Mouse (Mus musculus): Measurements from ENCODE around the gene Gm21761. TPM values are rescaled to one million over a fixed set of nuclear protein-coding genes. Genes with fewer than 3 reads are reported as not detected.
"Not testable (repeated sequence)": the region's sequence is repeated elsewhere in the genome, so short reads cannot be mapped to it uniquely, and the experiment has no call there.

The Gm21761 gene
- polyA plus RNA-seq, 1 experiment from 2014 or later = not detected

DNA sequence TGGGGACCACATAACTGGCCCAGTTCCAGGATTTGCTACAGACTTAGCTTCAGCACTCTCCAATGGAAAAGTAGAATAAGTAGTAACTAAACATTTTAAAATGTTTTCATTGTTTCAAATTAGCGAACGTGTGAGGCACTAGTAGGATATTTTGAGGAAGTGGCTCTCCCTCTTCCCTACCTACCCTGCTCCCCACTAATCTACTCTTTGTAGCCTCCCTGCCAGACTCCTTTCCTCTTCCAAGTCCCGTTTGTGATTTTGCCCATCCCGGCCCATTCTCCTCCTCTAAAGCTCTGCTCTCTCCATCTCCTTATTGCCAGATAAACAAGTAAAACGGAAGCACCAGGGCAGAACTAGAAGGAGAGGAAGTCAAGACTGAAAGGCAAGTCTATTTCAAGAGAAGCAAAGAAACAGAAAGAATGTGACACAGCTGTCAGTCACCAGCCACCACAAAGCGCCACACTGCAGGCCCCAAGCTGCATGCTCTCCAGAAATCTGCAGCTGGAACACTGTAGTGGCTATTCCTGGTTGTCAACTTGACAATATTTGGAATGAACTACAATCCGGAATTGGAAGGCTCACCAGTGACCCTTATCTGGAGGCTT lies 64.6 kb downstream of the Gm21761 start:
- WGBS (ENCODE audit: missing documents) = 0% methylated on average over 2 of the region's 7 CpGs
- H3K4me3 ChIP-seq (ENCODE audit: inconsistent target); H3K79me2 ChIP-seq (ENCODE audit: inconsistent target); H3K36me3 ChIP-seq (ENCODE audit: inconsistent target); H3K27ac ChIP-seq: not testable (repeated sequence)

- H3K79me2 ChIP-seq (ENCODE audit: inconsistent target); H3K27ac ChIP-seq; H3K36me3 ChIP-seq (ENCODE audit: inconsistent target); H3K4me3 ChIP-seq (ENCODE audit: inconsistent target): not testable (repeated sequence)
- no CpG with 5 or more reads among the region's 6 CpGs for WGBS (ENCODE audit: missing documents)
Observed at GRCm38 (mm10) chr13:119862399-119862798, 66.7 kb downstream of the Gm21761 start.

Other genes with a start within 250 kb of the Gm21761 start
- gene Hmgcs1, start 238.9 kb downstream of the Gm21761 start, polyA plus RNA-seq (2018) = 67.8 to 119 TPM (median 103 TPM) in 3 replicates
- 0.66 to 0.84 TPM (median 0.82 TPM) in 3 replicates for gene Nim1k, start 173.4 kb downstream of the Gm21761 start, polyA plus RNA-seq (2018)
- gene Zfp131, start 138.4 kb downstream of the Gm21761 start, polyA plus RNA-seq (2018) = 16.1 to 19.7 TPM (median 16.8 TPM) in 3 replicates
- gene AF067063, start 99.1 kb downstream of the Gm21761 start, polyA plus RNA-seq (2018) = not detected in 3 replicates
- 0.54 TPM in 1 of 3 replicates, not detected in the others for gene D13Ertd608e, start 93.3 kb downstream of the Gm21761 start, polyA plus RNA-seq (2018)
- gene Tcstv1, start 34.5 kb downstream of the Gm21761 start, polyA plus RNA-seq (2018) = not detected in 3 replicates
- gene B020031M17Rik, start 21.5 kb upstream of the Gm21761 start, polyA plus RNA-seq (2018) = not detected in 3 replicates
- 0.40 TPM in 1 of 3 replicates, not detected in the others for gene Gm36079, start 97.7 kb upstream of the Gm21761 start, polyA plus RNA-seq (2018)
- gene Gm21188, start 122.9 kb upstream of the Gm21761 start, polyA plus RNA-seq (2018) = 162 to 309 TPM (median 224 TPM) in 3 replicates
- not detected in 3 replicates for gene Gm20767, start 211.0 kb upstream of the Gm21761 start, polyA plus RNA-seq (2018)
- gene Gm21818, start 243.2 kb upstream of the Gm21761 start, polyA plus RNA-seq (2018) = not detected in 3 replicates